Mouse (Mus musculus): ENCODE results near the gene Opcml.

The Opcml gene

DNA sequence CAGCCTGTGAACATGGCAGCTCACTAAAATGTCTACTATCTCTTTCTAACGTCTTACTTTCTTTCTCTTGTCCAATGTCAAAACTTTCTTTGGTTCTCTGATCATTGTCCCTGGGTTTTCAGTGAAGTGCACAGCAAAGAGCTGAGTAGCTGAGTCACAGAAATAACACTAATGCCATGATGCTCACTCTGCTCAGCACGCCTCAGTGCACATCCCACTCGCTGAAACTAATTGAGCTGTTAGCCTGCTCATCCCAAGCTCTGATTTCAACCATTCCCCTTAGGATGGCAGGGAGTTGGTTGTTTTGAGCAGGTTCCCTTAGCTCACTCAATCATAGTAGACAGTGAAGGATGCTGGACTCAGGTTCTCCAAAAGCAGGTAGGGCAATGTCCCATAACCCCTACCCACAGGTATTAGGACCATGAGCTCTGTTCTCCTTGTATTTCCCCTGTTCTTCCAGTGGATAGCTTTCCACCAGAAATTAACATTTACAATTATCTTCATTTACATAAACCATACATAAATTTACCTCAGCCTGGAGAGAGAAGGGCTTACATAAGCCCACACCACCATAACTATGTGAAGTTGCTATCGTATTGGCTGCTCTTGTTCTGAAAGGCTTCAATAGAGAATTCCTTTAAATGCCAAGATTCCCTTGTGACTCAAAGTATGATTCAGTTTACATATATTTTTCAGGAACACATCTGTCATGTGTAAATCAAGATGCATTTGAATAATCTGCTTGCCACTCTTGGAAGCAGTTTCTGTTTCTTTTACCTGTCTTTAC is 655.9 kb downstream of the Opcml start:
- no peak for DNase-seq

DNA sequence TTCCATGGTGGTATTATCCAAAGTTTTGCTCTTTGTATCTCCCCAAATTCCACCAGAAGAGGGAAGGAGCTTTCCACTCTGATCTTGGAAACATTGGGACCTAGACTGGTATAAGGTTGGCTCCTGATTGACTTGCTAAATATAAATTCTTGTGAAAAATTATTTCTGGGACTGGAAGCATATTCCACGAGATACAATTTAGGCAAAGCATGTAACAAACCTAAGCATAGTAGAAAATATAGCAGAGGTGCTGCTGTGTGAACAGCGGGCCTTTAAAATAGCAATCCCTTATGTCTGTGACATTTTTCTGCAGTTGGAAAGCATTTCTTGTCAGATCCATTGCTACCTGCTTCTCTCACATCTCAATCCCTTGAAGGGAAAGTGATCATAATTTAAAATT is 661.9 kb downstream of the Opcml start:
- DNase-seq = no peak

DNA sequence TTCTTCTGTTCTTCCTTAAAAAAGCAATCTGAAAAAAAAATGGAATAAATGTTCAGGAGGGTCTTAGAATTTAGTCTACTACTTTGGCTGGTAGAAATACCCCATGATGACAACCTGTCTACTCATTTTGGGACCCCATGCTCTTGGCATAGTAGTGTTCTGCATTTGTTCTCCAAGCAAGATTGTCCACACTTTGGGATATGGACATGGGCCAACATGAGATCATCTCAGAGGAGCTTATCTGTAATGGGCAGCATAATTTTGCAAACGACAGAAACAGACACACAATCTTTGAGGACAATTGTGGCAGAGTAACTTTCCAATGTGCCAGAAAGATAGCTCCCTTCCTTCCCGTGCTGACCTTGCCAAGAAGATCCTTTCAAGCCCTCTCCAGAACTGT is 662.5 kb downstream of the Opcml start:
- no peak for DNase-seq

DNA sequence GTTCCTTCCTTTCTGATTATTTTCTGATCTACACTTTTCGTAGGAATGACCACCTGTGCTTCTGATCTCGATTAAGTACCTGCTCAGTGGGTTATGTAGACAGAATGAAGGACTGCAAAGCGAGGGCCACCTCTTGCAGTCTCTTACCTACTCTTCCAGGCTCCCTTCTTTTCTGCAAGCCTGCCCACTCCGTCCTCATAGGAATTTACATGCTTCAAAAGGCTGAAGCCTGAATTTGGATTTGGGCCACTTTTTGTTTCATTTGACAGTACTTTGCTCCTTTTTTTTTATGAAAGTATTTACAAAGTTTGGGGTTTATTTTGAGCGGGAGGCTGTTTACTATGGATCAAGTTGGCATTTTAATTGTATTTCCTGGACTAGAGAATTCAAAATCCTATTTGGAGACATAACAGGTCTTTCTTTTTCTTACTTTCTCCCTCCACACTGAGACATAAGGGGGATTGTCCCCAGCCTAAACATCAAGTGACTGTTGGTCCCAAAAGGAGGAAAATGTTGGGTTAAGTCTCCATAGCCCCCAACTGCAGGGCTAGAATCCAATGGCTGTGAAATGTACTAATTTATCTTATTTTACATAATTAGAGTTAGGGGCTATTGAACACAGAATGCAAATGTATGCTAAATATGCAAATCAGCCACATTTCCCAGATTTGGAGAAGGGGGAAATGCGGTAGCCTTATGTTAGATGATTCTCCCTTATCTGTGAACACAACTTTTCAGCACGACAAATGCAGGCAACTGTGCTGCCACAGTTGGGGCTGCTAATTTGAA is 667.6 kb downstream of the Opcml start:
- DNase-seq = no peak

DNA sequence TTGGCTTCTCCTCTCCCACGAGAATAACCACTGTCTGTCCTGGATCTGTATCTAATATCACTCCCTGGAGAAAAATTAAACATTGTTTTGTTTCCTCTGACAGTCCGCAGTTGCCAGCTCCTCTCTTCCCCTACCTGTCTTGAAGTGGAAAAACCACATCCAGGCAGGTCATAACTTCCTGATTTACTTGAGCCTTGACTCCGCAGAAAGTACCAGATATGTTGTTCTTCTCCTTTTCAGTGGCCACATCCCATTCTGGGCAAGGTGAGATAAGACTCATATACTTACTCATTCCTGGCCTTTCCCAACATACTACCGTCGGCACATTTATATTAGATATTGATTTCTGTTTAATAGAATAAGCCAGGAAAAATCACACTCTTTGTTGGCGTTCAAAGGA is 673.0 kb downstream of the Opcml start:
- no peak for DNase-seq

DNA sequence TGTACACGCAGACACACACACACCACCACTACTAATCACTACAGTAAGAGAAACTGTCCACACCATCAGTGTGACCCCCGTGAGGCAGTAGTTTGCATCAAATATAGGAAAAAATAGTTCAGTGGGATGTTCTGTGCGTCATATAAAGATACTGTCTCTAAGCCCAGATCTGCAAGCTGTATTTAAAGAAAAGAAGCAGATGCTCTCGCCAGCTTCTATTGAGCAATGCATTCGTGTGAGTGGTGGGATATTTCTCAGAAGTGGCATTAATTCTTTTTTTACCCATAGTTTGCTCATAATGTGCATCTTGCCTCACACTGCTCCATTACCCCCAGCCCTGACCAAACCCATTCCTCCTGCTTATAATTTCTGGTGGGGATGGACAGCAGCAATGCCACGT is 678.8 kb downstream of the Opcml start:
- DNase-seq = no peak

DNA sequence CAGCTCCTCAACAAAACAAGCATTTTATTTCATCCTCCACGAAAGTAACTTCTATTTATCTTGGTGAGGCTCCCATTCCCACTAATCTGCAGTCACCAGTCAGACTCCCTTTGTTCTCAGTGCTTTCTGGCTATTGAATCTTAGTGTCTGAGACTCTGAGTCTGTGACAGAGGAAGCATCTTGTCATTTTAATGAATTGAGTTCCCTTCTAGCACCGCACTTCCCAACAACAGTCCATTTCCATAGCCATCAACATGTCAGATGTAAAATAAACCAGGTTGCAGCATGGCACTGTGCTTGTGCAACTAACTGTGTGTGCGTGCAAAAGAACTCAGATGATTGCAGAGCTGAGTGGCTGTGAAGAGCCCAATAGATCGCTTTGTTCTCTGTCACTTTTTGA is 680.9 kb downstream of the Opcml start:
- DNase-seq = no peak

DNA sequence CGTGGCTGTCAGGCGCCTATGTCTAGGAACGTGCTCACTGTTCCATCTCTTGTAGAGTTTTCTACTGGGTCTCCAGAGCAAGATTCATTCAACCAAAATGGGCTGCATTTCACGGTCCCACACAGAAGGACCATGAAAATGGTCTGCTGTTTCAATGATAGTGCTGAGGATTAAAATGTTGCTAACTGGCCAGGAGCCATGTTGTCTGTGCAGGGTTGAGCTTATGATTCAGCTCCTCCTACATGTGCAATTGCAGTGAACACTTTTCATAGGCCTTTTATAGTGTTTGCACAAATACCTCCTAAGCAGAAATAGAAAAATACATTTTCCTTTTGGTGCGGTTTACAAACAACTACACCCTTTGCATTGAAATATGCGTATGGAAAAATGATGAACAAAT is 684.0 kb downstream of the Opcml start:
- DNase-seq = no peak

DNA sequence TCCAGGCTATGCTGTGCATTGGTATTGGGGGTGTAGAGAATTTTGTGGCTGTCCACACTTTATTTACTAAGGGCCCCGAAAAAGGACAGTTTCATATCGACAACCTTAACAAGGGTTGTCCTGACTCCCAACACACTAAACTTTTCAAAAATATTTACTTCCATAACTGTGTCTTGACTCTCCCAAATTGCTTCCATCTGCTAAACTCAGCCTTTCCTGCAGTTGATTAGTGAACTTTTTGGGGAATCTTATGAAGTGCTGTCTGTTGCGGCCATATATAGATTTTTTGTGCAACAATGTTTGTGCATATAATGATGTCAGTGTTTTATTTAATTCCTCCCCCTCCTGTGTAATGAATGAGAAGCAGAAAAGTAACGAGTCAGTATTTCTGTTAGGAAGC is 690.7 kb downstream of the Opcml start:
- no peak for DNase-seq

DNA sequence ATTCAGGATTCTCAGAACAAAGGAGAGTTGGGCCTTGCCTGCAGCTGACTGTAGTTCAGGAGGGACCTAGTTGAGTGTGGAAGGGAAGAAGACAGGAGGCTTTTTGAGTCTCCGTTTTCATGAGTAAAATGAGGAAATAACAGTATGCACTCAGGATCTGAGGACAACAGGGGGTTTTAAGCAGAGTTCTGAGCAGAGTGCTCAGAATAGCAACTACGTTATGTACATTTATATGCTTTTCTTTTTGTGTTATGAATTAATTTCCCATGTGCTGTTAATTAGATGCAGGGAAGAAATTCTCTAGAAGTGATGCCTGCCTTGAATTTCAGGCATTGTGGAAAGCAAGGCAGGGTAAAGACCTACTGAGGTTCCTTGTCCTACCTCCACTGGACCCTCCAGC is 697.9 kb downstream of the Opcml start:
- DNase-seq = no peak

DNA sequence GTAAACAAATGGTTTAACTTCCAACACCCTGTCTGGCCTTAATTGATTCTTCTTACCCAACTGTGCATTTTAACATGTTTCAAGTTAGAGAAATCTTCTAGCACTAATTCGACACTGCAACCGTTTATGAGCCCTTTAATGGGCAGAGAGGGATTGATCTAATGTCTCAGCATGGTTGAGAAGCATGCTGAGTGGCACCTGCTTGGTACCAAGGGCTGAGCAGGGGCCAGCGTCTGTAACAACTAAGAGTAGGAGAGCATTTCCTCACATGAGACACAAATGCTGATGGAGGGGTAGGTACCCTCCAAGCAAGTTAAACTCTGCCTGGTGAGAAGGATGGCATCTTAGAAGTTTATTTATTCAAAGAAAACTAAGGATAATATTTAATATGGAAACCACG is 699.3 kb downstream of the Opcml start:
- no peak for DNase-seq

DNA sequence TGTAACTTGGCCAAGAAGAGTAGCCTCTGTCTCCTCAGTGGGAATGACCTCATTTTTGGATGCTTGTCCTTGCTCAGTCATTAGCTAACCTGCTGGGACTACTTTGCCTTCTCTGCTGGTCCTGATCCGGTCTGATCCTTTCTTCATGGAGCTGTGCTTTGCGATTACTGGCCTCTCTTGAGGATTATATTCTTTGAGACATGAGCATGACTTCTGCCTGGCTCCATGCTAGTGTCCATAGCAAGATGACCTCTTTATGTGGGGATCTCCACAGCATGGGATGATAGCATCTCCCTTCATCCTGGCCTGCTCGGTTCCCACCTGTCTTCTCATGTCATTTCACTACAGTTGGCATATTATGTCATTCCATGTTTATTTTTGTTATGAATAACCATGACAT is 699.8 kb downstream of the Opcml start:
- no peak for DNase-seq

DNA sequence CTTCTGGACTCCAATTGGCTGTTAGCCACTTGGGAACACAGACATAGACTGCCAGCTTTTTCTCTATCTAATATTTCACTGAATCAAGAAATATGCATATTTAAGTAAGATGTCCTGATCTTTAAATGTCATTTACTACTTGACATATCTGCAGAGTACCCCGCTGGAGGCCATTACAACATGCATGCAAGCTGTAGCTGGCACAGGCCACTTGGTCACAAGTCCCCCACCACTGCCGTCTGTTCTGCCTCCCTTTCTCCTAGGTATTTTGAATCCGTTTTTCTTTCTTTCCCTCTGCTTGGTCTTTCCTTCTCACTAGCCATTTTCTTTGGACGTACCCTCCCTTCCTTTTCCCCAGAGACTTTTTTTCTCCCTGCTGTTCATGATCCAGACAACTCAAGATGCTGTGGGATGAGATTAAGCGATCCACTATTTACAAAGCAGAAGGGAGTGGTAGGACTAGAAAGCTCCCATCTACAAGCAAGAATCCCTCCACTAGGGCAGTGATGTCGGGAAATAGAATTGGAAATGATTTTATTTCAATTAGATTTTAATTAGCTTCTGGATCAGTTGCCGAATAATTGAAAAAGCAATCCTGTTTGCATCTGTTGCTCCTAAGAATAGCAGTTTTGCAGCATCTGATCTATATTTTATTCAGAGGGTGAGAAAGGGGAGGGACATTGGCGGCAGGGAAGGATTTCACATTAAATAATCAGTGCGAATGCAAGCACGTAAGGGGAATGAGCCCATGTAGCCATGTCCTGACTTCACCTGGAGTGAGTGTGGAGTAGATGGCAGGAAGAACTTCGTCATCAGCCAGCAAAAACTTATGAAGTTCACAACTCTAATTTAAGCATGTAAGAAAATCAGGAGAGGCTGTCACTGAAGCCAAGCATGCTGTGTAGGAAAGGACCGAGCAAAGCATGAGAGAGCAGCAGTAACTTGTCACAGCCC is 709.5 kb downstream of the Opcml start:
- DNase-seq = no peak

DNA sequence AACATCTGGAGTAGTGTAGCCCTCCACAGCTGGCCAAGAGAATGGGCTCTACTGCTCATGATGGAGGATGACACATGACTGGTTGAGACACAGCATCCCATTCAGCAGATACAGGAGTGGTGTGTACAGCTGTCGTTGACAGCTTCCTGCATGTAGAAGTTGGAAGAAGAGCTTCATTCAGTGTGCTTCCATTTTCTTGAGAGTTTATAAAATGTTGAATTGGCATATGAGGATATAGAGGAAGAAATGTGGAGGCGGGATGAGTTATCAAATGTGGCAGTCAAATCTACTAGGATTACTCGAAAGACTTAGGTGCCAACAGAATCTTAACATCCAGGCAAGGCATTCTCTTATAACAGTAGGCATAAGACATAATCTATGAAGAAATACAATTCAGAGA is 723.3 kb downstream of the Opcml start:
- no peak for DNase-seq

DNA sequence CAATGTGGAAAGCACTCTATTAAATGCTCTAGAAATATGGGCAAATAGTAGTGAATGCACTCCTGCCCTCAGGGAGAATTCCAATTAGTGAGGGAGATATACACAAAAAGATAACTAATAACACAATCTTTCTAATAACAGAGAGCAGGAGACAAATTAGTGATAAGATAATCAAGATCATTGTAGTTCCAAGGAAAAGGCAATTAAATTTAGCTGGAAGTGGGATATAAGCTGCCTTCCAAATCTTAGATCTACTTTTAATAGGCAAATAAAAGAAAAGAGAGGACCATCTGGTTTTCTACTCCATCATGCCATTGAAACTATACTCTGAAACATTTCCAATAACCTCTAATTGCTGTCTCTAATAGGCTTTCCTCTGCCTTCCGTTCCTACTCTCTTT is 742.6 kb downstream of the Opcml start:
- DNase-seq = no peak

DNA sequence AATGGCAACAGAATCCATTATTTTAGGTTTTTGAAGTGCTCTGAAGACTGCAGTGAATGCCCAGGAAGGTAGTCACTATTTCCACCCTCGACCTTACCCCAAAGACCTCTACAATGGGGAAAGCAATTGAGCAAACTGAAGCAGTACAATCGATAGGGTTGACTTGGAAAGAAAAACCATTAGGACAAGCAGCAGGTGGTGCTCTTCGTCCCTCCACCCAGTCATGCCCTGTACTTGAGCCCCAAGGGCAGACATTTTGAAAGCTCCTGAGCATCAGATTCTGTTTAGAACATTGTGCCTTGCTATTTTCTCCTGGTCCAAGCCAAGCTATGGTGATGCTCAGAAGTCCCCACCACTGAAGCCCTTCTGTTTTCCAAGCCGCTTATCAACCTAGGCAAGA is 744.4 kb downstream of the Opcml start:
- no peak for DNase-seq

DNA sequence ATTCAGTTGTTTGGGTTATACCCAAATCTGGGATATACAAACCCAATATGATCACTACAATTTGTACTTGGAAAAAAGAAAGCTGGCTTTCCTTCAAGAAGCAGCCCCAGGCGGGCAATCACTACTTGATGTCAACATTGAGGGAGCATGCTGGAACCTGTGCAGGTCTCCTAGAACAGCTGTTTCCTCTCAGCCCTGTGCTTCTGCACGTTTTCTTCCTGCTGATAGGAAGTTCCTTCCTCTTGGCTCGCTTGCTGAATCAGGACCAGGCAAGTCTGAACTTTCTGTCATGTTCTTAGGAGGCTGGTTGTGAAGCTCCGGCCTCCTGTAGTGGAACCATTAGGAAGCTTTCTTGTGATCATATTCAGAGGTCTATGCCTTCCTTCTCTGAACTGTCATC is 746.1 kb downstream of the Opcml start:
- no peak for DNase-seq

DNA sequence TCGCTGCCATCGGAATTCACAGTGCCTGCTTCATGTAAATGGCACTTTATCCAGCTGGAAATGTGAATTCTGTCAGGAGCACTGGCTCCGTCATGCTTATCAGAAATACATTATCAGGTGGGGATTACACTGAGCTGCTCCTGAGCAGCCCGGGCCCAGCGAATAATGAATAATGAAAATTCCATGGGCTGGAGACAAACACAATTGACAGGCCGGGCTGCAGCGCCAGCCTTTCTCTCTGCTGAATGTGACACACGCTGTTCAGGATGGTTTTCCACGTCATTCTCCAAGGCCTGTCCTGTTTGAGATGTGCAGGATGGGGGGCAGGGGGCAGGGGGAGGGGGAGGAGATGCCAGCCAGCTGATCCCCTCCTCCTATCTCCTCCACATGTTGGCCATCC is 757.6 kb downstream of the Opcml start:
- DNase-seq = no peak

DNA sequence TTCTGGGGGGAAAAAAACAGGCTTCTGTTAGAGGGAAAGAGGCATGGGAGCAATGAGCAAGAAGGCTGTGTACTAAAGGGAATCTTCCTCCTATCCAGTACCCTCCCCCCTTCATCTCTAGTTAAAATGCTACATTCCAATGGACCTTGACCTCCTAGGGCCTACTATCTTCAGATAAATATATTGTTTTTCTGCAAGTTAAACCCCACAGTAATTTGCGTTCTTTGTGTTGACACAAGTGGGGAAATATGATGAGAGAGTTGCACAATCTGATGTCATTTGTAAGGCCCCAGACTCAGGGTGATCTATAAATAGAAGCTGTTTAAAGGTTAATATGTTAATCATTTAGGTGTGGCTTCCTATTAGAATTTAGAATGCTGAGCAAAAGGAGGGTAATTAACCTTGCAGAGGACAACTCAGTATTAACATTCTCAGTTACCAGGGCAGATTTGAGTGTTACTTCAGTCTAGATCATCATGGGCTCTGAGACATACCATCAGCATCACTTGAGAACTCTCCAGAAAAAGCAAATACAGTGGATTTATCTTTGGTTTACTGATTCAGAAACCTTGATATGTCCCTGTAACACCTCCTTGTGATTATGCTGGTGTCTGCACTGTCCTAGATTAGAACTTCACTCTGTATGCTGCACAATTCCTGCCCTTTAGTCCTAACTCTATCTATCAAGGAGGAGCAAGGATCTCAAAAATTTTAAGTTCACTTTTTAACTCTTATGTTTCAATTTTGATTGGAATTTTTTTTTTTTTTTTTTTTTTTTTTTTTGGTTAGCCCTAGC is 762.0 kb downstream of the Opcml start:
- no peak for DNase-seq

DNA sequence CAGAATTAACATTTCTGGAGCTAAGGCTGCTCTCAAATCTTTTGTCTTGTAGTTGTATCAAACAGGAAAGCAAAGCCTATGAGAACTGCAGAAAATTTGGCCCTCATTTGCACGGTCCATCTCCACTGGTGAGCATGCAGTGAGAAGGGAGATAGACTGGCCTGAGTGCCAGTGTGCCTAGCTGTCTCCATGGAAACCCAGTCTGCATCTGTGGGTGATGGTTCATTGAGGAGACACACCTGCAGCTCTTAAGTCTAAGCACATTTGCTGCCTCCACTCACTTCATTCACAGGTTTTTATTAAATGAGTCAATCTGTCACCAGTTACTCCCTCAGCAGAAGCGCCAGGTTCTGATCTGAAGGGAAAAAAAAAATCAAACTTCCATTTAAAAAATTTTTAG is 768.1 kb downstream of the Opcml start:
- DNase-seq = no peak

DNA sequence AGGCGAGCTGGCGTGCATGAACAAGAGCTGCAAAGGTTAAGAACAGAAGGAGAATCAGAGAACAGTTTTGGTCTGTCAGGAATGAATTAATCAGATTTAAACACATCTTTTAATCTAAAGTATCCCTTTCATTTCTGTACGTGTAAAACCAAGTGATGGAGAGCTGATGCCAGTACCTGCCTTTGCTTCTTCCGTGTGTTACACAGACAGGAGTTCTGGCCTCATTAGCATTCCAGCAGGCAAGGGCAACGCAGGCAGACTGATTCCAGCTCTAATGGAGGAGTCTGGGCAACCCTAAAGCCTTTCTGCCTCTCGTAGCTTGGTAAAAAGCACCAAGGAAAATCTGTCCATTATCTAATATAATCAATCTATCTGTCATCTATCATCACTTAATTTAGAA is 771.2 kb downstream of the Opcml start:
- no peak for DNase-seq

DNA sequence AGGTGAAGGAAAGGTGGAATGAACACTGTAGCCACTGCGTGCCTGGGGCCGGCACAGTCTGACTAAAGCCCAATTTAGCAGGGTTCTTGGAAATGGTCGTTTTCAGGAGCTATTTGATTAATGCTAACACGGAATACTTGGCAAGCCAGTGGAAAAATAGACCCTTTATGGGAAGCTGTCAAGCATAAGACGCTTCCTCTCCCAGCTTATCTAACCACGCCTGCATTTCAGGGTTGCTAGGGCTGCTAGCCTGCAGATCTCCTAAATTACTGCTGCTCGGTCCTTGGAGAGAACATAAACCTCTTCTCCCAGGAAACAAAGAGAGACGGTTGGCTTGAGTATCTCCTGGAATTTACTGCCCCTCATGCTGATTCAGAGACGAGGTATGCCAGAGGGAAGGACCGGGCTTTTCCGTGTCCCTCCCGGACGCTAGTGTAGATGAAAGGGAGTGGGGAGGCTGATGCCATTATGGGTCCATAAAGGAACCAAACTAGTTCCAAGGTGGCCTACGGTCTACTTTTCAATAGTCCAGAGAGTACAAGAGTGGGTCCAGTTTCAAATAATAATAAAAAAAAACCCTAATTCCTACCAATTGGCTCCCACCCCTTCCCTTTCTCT is 772.6 kb downstream of the Opcml start:
- no peak for DNase-seq

Measured in thymus, postnatal 25 days (tissue).